Mouse (Mus musculus) CD4-positive naive resting alpha-beta T cell, adult 57 days (primary cell): ENCODE results near the gene Ppid. TPM values are rescaled to one million over a fixed set of nuclear protein-coding genes. Genes with fewer than 3 reads are reported as not detected.

Source experiments
- total RNA-seq: library from RNA; stranded (reverse); gene quantifications from one replicate; pipeline ENCODE4 v1.2.4, GENCODE M21; 2023

The Ppid gene
- 61.9 TPM for total RNA-seq

DNA sequence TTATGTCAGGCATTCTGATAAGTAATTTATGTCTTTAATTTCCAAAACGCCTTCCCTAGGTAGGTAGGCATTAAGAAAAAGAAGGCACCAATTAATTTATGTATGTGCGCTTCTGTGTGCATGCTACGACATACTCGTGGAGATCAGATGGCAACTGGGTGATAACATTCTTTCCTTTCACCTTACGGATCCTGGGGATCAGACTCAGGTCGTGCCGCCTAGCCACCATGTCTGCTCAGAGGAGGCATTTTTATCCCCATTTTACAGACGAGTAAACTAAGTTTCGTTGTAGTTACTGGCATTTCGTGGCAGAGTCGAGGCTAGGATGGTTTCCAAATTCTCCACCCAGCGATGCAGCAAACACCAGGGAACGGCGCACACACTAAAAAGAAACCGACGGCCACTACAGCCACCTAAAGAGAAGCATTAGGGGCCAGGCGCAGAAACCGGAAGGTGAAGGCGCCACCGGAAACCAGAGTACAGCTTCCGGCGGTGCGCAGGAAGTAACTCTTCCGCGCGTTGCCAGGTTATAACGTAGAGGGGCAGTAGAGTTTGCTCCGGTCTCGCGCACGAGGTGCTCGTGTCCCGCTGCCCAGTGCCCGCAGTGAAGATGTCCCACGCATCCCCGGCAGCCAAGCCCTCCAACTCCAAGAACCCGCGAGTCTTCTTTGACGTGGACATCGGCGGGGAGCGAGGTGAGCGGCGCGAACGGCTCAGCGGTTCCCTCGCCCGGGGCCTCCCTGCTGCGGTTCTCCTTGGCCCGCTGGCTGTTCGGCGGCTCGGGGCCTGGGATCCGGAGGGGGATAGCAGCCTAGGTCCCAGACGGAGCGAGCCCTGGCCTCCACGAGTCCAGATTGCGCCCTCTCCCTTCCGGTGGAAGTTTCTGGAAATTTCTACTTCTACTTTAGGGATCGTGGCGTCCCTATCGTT is at the start of gene Ppid:
Gene Ppid (plus strand): TSS at position 480 of the 930 bp plus-strand sequence.

DNA sequence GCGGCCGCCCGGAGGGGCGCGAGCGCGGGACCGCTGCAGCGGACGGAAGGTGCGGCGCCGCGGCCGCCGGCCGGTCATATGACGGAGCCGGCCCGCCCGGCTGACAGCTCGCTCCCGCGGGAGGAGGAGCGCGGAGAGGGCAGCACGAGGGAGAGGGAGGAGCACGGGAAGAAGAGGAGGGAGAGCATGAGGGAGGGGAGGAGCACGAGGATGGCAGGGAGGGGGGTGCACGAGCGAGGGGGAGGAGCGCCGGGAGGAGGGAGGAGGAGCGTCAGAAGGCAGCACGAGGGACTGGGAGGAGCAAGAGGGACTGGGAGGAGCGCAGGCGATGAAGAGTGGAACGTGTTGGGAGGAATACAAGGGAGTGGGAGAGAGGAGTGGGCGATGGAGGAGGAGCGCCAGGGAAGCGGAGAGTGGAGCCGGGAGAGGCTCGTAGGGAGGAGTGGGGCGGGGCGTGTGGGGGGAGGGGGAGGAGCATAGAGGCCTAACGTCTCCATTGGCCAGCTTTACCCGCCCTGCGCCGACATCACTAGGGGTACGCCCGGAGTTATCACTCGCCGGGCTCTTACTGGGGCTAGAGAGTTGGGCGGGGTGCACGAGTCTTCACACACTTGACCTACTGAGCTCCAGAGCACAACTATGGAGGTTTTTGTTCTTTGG is 23.3 kb upstream of the Ppid start, which contains the start of gene Fnip2:
Gene Fnip2 (minus strand): TSS at position 94 of the 660 bp plus-strand sequence.

DNA sequence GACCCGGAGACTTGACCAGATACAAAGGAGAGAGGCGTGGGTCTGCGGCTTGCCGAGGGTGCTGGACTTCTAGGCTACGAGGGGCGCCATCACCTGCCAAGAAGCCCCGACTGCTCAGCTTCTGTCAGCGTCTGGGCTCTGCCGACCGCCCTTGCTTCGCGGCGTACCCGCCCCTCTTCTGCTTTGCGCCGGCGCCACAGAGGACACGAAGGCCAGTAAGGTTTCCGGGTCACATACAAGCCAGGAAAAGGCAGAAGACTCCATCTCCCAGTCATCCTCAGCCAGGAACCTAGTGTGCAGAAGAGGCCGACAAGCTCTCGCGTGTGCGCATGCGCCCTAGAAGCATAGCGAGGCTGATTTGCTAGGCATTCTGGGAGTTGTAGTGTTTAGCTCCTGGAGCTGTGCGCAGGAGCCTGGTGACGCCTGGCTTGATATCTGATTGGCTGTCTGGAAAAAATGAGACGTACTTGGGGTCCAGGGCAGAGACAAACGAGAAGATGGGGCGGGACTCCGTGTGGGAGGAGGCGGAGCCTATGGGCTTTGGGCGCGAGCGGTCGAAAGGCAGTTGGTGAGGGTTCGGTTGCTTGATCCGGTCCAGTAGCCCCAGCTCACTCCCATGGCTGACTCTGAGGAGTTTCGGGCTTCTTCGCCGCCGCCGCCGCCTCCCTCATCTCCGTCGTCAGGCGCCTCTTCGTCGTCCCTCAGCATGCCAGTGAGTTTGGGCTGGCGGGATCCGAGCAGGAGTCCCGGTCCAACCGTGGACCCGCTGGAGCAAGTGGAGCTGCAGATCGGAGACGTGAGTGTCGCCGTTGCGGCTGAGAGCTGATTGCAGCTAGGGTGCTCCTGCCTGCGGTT is 37.6 kb downstream of the Ppid start, which contains the start of gene 4930579G24Rik:
Gene 4930579G24Rik (plus strand): TSS at position 519 of the 855 bp plus-strand sequence.

DNA sequence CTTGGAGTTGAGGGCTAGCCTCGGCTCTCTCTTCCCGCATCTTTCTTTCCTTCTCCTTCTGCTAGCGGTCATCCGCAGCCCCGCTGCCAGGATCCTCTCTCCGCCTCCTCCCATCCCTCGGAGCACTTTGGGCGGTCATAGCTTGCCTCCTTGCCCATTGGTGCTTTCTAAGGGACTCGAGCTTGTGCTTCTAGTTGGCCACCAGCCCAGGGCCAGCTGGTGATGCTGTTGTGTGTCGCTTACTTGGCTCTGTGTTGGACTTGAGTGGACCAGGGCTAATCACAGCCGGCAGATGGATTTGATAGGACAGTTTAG is 38.2 kb downstream of the Ppid start, which contains the start of gene Etfdh:
Gene Etfdh (minus strand): TSS at position 85 of the 315 bp plus-strand sequence.

Other genes starting within 250 kb of the Ppid start
- 2.7 TPM for gene Fnip2, start 23.5 kb upstream of the Ppid start, total RNA-seq
- gene 4930579G24Rik, start 37.7 kb downstream of the Ppid start, total RNA-seq: 2.4 TPM
- 23.3 TPM for gene Etfdh, start 38.2 kb downstream of the Ppid start, total RNA-seq
- gene Rxfp1, start 146.5 kb downstream of the Ppid start, total RNA-seq: not detected